Mouse (Mus musculus) heart, embryonic 14.5 days (tissue): ENCODE measurements around the gene Kctd8. TPM values are rescaled to one million over a fixed set of nuclear protein-coding genes. Genes with fewer than 3 reads are reported as not detected.
"Not testable (repeated sequence)": the region's sequence is repeated elsewhere in the genome, so short reads cannot be mapped to it uniquely, and the experiment has no call there.

Source experiments
- ATAC-seq: fragments of 200-750 bp; cut with Nextera tagmentation; 2 replicates; pipeline ENCODE4 v1.8.0; 2017; ENCODE audit warnings: low read depth, moderate TSS enrichment; ENCODE audit not compliant: insufficient number of reproducible peaks, insufficient read depth, low FRiP score
- H3K27ac ChIP-seq, 2 experiments: fragments of 200-500 bp in 1 of 2; fragments of 300-500 bp in 1 of 2; sonication (generic) in 1 of 2; replicated peaks in 1 of 2; 2 replicates each; pipeline ENCODE4 v1.5.1; 2012 to 2014; ENCODE audit warnings: low read depth in 2 of 2, low read length in 2 of 2, control low read depth in 1 of 2, mild to moderate bottlenecking in 1 of 2, mixed read lengths in 1 of 2; ENCODE audit not compliant: control insufficient read depth in 1 of 2, insufficient read depth in 1 of 2
- H3K27me3 ChIP-seq: fragments of 300-500 bp; sonication (generic); 2 replicates; pipeline ENCODE4 v1.6.1; 2014; ENCODE audit warnings: mild to moderate bottlenecking, low read length, control low read depth; ENCODE audit not compliant: control insufficient read depth, insufficient read depth
- H3K36me3 ChIP-seq: fragments of 300-500 bp; sonication (generic); 2 replicates; pipeline ENCODE4 v1.6.1; 2014; ENCODE audit warnings: mild to moderate bottlenecking, control low read depth, low read length, mixed read lengths; ENCODE audit not compliant: control insufficient read depth, insufficient read depth
- H3K4me1 ChIP-seq, 2 experiments: fragments of 200-500 bp in 1 of 2; fragments of 300-500 bp in 1 of 2; sonication (generic) in 1 of 2; 2 replicates each; pipeline ENCODE4 v1.6.1; 2012 to 2014; ENCODE audit warnings: low read length in 2 of 2, control low read depth in 1 of 2, mixed read lengths in 1 of 2; ENCODE audit not compliant: control insufficient read depth in 2 of 2, insufficient read depth in 2 of 2
- H3K4me2 ChIP-seq: fragments of 300-500 bp; sonication (generic); 2 replicates; pipeline ENCODE4 v1.6.1; 2014; ENCODE audit warnings: mild to moderate bottlenecking, low read length
- H3K4me3 ChIP-seq, 2 experiments: fragments of 200-500 bp in 1 of 2; fragments of 300-500 bp in 1 of 2; sonication (generic) in 1 of 2; 2 replicates each; pipeline ENCODE4 v1.5.1; 2012 to 2014; ENCODE audit warnings: low read length in 2 of 2, mild to moderate bottlenecking in 2 of 2, control low read depth in 1 of 2, low read depth in 1 of 2, moderate library complexity in 1 of 2; ENCODE audit not compliant: control insufficient read depth in 1 of 2, insufficient read depth in 1 of 2
- H3K9ac ChIP-seq: fragments of 300-500 bp; sonication (generic); 2 replicates; pipeline ENCODE4 v1.6.1; 2014; ENCODE audit warnings: mild to moderate bottlenecking, low read length
- H3K9me3 ChIP-seq: fragments of 300-500 bp; sonication (generic); 2 replicates; pipeline ENCODE4 v1.6.1; 2016; ENCODE audit warnings: low read length, control low read depth; ENCODE audit not compliant: control insufficient read depth
- WGBS: fragments of 180-500 bp; shearing (Covaris S2); extraction: QIAGEN DNeasy Blood & Tissue Kit; methylation state at CpG from one replicate; pipeline ENCODE4 v1.1.7; 2014; 5-methylcytosine and 5-hydroxymethylcytosine counted together
- polyA plus RNA-seq: library from polyadenylated mRNA; unstranded; fragments of >200 nt; fragmentation: Nextera tagmentation; extraction: Ambion mirVana; gene quantifications from 2 replicates; pipeline ENCODE4 v1.2.1, GENCODE M21; 2014

Gene Kctd8
- polyA plus RNA-seq, 1 experiment from 2014 or later: 1.7 TPM

DNA sequence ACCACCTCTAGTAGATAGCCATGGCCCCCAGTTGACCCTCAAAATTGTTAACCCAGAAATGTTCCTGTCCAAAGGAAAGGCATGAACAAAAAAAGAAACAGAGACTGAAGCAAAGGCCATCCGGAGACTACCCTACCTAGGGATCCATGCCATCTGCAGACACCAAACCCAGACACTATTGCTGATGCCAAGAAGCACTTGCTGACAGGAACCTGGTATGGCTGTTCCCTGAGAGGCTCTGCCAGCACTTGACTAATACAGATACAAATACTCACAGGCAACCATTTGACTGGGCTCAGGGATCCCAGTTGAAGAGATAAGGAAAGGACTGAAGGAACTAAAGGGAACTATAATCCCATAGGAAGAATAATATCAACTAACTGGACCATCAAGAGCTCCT, 109.8 kb downstream of the Kctd8 start:
- not testable (repeated sequence) for H3K27me3 ChIP-seq, H3K4me3 ChIP-seq, H3K36me3 ChIP-seq, H3K9me3 ChIP-seq, H3K4me1 ChIP-seq, ATAC-seq, H3K27ac ChIP-seq, H3K9ac ChIP-seq, H3K4me2 ChIP-seq
- WGBS: 74% methylated on average over 1 of the region's 1 CpGs

- Histone ChIP-seq H3K4me1 (no peaks in the 10 kb centered on the region), H3K36me3 (no peaks in the 10 kb centered on the region), H3K4me3 (no peak overlapping the region), H3K27ac (no peak overlapping the region), H3K27me3 (no peaks in the 10 kb centered on the region), H3K9me3 (no peaks in the 10 kb centered on the region), H3K4me2 (no peak overlapping the region), H3K9ac (no peak overlapping the region)
- 82% methylated on average over 2 of the region's 2 CpGs for WGBS
- no peak for ATAC-seq
Observed at GRCm38 (mm10) chr5:69227147-69227546, 114.3 kb downstream of the Kctd8 start.

- no peaks in the 10 kb centered on the region for H3K27me3 ChIP-seq
- no peaks in the 10 kb centered on the region for H3K9me3 ChIP-seq
- H3K27ac ChIP-seq: no peak overlapping the region
- no peak for ATAC-seq
- no peak overlapping the region for H3K9ac ChIP-seq
- WGBS: 62% methylated on average over 1 of the region's 1 CpGs
- H3K4me2 ChIP-seq: no peak overlapping the region
- no peaks in the 10 kb centered on the region for H3K36me3 ChIP-seq
- H3K4me1 ChIP-seq: no peaks in the 10 kb centered on the region
- no peak overlapping the region for H3K4me3 ChIP-seq
Observed at GRCm38 (mm10) chr5:69222608-69223007, 118.9 kb downstream of the Kctd8 start.

DNA sequence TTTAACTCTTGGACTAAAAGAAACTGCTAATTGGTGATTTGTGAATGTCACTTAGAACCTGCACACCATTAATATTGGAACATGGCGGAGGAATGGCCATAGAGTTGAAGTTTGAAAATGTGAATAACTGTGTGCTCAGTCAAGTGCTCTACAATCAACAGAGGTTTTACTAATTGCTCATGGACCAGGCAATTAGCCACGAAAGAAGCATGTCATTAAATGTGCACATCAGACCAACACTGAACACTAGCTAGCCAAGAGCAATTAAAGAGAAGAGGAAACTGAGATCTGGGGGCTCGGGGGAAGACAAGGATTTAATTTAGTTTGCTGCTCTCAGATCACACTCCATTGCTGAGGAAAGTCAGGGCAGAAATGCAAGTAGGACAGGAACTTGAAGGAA, 126.3 kb downstream of the Kctd8 start:
- Histone ChIP-seq H3K27me3 (no peaks in the 10 kb centered on the region), H3K9me3 (no peaks in the 10 kb centered on the region), H3K4me3 (no peak overlapping the region), H3K4me2 (no peak overlapping the region), H3K9ac (no peak overlapping the region), H3K27ac (no peak overlapping the region), H3K4me1 (no peaks in the 10 kb centered on the region), H3K36me3 (no peaks in the 10 kb centered on the region)
- WGBS: 72% methylated on average over 3 of the region's 3 CpGs
- no peak for ATAC-seq

DNA sequence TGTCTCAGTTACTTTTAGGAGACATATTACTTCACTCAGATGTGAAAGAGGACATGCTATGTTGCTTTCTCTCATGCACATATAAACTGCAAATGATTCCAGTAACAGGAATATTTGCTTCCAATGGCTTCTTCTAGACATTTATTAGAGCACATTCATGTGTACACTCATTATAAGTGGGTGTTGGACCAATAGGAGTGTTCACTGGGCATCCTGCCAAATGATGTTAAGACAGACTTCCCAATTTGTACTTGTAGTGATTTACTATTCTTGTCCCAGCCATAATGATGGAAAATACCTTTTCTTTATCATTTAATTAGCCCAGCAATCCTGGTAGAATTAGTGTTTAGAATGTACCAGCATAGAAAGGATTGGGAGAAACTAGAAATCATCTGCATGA, 132.1 kb downstream of the Kctd8 start:
- Histone ChIP-seq H3K9me3 (no peaks in the 10 kb centered on the region), H3K4me2 (no peak overlapping the region), H3K27ac (no peak overlapping the region), H3K27me3 (no peaks in the 10 kb centered on the region), H3K9ac (no peak overlapping the region), H3K36me3 (no peaks in the 10 kb centered on the region), H3K4me1 (no peaks in the 10 kb centered on the region), H3K4me3 (no peak overlapping the region)
- ATAC-seq: no peak

- no peaks in the 10 kb centered on the region for H3K36me3 ChIP-seq
- H3K4me2 ChIP-seq: no peak overlapping the region
- no peak overlapping the region for H3K9ac ChIP-seq
- H3K9me3 ChIP-seq: no peaks in the 10 kb centered on the region
- 52% methylated on average over 2 of the region's 2 CpGs for WGBS
- no peaks in the 10 kb centered on the region for H3K27me3 ChIP-seq
- H3K4me1 ChIP-seq: no peaks in the 10 kb centered on the region
- no peak overlapping the region for H3K27ac ChIP-seq
- H3K4me3 ChIP-seq: no peak overlapping the region
- no peak for ATAC-seq
Observed at GRCm38 (mm10) chr5:69207713-69208112, 133.8 kb downstream of the Kctd8 start.

- ATAC-seq: no peak
- WGBS: 76% methylated on average over 4 of the region's 4 CpGs
- no peak overlapping the region for H3K9ac ChIP-seq
Observed at GRCm38 (mm10) chr5:69159897-69160509, 181.5 kb downstream of the Kctd8 start.

DNA sequence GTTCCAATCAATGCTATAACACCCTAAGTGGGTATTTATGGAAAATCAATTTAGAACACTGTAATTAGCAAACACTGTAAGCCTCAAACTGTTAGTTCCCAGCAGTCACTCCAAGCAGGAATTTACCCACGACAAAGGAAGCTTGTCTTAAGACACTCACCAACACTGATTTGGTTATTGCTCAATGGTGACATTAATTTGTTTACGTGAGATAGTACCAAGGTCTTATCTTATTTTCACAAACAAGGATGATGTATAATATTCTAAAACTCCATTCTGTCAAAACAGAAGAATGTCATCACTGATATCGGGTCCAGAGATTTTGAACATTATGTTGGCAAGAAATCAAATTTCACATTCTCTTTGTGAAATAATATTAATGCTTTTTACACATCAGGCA, 185.0 kb downstream of the Kctd8 start:
- 66% methylated on average over 3 of the region's 3 CpGs for WGBS
- Histone ChIP-seq H3K36me3 (no peaks in the 10 kb centered on the region), H3K4me2 (no peak overlapping the region), H3K27ac (no peak overlapping the region), H3K9me3 (no peaks in the 10 kb centered on the region), H3K9ac (no peak overlapping the region), H3K4me3 (no peak overlapping the region), H3K4me1 (peaks cover 0 to 6% of the 10 kb centered on the region in 2 experiments; a peak in 1 of 4 replicates), H3K27me3 (no peaks in the 10 kb centered on the region)
- ATAC-seq: no peak

More at GRCm38 (mm10) chr5:69159897-69160509, 181.5 kb downstream of the Kctd8 start:
- no peak overlapping the region for H3K4me3 ChIP-seq
- no peaks in the 10 kb centered on the region for H3K9me3 ChIP-seq
- H3K4me2 ChIP-seq: no peak overlapping the region
- H3K36me3 ChIP-seq: no peaks in the 10 kb centered on the region
- H3K27me3 ChIP-seq: no peaks in the 10 kb centered on the region
- no peak overlapping the region for H3K27ac ChIP-seq
- H3K4me1 ChIP-seq: no peaks in the 10 kb centered on the region
